Mouse (Mus musculus) colon, adult 2 months (tissue): ENCODE results near the gene Smarca1. TPM values are rescaled to one million over a fixed set of nuclear protein-coding genes. Genes with fewer than 3 reads are reported as not detected.

Source experiments
- polyA plus RNA-seq: library from polyadenylated mRNA; depleted of rRNA; stranded (reverse); fragments of >200 nt; gene quantifications from 2 replicates; pipeline ENCODE4 v1.2.3, GENCODE M21; 2012; rRNA removed

The Smarca1 gene
- polyA plus RNA-seq, result 0.09 and 0.28 TPM in 2 replicates

GRCm38 (mm10) chrX:47892431-47893024 lies at the start of gene Smarca1:
TSS of gene Smarca1 (minus strand) at chrX:47892974.

GRCm38 (mm10) chrX:47912306-47912792 lies 19.6 kb upstream of the Smarca1 start, which contains the start of gene Ocrl:
TSS of gene Ocrl (plus strand) at chrX:47912387.

Other genes starting within 250 kb of the Smarca1 start
- 6.5 and 6.6 TPM in 2 replicates for gene Ocrl, start 19.4 kb upstream of the Smarca1 start, polyA plus RNA-seq
- gene Apln, start 141.9 kb upstream of the Smarca1 start, polyA plus RNA-seq, result 1.3 and 1.8 TPM in 2 replicates
- gene Xpnpep2, start 215.8 kb upstream of the Smarca1 start, polyA plus RNA-seq, result 2.2 and 18.6 TPM in 2 replicates